Mouse (Mus musculus): ENCODE measurements around the gene Lsm12.
A peak's percentile ranks its signal among the peaks of the same experiment; 100 is the strongest.

The Lsm12 gene

DNA sequence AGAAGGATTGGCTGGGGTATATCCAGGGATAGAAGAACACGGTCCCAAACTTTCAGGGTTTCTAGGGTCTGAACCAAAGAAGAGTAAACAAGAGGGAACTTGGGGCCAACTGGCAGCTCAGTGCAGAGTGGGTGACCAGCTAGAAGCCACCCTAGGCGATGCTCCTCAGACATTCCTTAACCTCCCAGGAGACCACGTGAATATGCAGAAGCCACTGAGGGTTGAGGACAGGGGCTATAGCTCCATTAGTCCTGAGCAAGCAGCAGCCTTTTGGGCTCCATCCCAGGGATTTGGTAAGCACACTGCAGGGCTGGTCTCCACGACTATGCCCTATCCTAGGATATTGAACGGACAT, 31.8 kb upstream of the Lsm12 start:
- DNase-seq (ENCODE audit: low read depth in 1 of 2, low spot score in 2 of 2): no peak

DNA sequence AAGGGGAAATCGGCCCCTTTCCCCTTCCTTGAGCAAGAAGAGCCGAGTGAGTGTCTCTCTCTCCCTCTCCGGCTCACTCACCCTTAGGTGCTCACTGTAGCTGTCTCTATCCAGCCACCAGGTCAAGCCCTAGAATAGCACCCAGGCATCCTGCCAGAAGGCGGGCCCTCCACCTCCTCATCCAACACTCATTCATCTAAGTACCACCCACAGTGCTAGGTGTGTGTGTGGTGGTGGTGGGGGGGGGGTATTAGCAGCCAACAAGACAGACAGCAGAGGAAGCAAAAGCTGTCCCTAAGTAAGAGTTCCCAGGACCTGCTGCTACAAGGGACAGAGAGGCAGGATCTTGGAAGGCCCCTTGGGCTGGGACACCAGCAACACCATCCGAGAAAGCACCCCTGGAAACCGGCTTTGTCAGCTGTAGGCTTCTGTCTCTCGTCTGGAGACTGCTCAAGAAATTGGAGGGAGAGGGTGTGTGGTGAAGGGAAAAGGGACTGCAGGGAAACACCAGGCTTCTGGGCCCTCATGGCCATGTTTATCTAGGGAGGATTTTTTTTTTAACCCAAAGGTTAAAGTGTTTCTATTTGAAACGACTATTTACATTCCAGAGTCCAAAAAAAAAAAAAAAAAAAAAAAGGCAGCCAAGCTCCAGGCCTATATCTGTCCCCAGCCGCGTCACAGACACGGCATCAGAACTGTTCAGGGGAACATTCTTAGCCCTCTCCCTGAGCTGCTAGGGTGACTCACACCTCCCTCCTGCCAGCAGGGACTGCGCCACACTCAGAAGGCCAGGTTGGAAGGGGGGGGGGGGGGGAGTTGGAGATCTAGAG, 31.2 kb upstream of the Lsm12 start:
- DNase-seq (ENCODE audit: low read depth in 1 of 2, low spot score in 2 of 2): no peak

DNA sequence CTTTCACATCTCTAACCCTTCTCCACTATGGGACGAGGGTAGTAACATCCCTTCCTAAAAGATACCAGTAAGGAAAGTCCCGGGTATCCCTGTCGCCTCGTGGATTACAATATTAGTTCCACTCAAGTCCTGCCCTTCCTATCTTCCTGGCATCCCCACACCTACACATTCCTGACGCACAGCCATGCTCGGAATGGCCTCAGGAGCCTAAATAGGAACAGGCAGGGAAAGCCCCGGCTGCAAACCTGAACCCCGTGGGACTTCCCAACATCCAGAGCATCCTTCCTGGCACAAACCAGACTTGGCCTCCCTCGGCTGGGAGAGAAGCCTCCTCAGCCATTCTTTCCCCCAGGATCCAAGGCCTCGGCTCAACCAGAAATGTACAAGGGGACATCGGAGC, 30.4 kb upstream of the Lsm12 start:
- no peak for DNase-seq (ENCODE audit: low read depth in 1 of 2, low spot score in 2 of 2)

DNA sequence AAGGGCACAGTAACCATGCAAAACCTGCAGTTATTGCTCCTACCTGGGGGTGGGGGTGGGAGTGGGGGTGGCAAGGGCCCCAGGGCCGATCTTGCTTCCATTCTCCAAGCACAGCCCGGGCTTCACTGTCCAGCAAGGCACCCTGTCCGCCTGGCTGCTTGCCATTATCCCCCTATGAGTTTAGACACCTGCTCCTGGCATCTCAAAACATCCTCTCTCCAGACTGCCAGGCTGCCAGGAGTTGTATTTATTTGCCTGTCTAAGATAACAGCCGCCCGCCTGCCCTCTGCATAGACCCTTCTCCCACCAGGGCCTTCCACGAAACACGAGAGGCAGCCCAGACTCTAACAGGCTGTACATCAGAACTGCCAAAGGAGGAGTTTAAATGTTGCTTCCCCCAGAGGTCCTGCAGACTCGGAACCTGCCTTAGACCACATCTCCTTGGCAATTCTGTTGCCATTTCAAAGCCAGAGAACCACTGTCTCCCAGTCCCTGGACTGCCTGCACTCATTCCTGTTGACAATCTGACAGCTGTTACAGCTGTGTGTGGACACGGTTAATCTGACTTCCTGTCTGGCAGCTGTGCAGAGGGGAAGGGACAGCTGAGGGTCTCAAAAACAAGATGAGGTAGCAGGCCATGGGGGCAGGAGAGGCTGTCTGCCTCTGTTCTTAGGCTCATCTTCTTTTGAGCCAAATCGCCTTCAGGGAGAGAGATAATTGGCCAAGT, 29.5 kb upstream of the Lsm12 start:
- no peak for DNase-seq (ENCODE audit: low read depth in 1 of 2, low spot score in 2 of 2)

DNA sequence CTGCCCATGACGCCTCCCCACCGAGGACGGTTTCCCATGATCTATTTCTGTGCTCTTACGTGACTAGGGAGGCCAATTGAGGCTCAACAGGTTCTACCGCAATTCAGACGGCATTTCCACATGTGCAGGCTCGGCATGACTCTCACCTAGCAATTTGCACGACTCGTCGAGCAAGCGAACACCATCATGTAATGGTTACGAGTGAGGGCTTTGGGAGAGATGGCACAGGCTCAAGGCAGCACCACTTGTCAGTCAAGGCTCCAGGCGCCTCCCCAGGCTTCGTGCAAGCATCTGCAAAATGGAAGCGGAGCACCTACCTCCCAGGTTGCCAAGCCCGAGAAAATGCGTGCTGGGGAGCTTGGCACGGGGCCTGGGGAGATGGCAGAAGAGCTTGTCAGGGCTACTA, 26.8 kb upstream of the Lsm12 start:
- DNase-seq (ENCODE audit: low read depth in 1 of 2, low spot score in 2 of 2): no peak

DNA sequence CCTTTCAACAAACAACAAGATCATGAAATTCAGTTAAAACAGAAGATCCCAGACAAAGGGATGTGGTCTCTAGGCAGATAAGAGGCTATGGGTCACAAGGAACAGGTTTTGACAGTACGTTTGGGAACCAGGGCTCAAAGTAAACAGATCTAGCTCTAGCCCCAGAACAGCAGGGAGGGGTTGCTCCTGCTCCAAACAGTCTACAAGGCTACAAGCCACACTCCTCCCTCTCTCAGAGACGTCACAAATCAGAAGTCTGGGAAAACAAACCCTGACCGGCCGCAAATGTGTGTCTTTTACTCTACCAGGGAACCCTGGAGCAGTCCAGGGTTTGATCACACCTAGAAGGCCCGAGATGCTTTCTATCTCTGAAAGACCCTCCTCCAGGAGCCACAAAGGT, 25.9 kb upstream of the Lsm12 start:
- DNase-seq (ENCODE audit: low read depth in 1 of 2, low spot score in 2 of 2): no peak

DNA sequence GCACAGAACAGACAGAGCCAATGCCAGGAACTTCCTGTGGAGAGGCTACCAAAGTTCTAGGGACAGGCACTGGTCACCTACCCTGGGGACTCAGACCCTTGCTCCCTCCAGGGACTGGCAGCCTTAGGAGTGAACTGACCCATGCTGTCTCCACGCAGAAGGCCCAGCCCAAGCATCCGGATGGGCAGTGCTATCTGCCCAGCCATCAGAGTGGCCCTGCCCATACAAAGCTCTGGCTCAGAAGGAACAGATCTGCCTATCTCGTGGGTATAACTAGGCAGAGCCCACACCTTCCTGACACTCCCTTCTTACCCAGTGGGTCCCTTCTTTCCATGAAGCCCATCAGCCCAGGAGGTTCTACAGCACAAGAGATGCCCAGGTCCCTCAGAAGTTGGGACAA, 25.1 kb upstream of the Lsm12 start:
- no peak for DNase-seq (ENCODE audit: low read depth in 1 of 2, low spot score in 2 of 2)

DNA sequence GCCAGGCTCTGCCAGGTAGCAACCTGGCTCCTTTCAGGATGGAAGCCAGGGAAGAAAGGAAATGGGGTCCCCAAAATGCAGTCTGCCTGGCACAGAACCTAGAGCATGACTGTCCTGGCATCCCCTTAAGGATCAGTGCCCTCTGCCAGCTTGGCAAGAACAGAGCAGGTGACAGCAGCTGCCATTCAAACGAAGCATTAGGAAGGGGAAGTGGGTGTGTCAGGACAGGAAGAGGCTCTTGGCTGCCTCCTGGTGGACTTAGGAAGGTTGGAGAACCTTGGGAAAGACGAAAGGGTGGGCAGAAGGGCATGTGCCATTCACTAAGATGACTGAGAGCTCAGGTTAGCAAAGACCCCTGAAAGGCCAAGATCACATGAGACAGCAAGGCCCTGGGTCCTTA, 24.6 kb upstream of the Lsm12 start:
- no peak for DNase-seq (ENCODE audit: low read depth in 1 of 2, low spot score in 2 of 2)

DNA sequence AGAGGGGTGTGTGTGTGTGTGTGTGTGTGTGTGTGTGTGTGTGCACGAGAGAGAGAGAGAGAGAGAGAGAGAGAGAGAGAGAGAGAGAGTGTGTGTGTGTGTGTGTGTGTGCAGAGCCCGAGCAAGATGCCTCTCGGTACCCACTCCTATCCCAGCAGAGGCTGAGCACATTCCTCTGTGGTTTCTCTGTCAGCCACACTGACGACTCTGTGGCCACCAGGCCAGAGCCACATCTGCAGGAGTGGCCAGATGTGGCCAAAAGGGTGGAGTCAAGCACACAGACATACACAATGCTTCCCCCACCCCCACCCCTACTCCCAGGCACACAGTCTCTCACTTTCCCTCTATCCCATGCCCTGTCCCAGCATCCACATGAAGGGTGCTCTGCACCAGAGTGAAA, 23.8 kb upstream of the Lsm12 start:
- no peak for DNase-seq (ENCODE audit: low read depth in 1 of 2, low spot score in 2 of 2)

DNA sequence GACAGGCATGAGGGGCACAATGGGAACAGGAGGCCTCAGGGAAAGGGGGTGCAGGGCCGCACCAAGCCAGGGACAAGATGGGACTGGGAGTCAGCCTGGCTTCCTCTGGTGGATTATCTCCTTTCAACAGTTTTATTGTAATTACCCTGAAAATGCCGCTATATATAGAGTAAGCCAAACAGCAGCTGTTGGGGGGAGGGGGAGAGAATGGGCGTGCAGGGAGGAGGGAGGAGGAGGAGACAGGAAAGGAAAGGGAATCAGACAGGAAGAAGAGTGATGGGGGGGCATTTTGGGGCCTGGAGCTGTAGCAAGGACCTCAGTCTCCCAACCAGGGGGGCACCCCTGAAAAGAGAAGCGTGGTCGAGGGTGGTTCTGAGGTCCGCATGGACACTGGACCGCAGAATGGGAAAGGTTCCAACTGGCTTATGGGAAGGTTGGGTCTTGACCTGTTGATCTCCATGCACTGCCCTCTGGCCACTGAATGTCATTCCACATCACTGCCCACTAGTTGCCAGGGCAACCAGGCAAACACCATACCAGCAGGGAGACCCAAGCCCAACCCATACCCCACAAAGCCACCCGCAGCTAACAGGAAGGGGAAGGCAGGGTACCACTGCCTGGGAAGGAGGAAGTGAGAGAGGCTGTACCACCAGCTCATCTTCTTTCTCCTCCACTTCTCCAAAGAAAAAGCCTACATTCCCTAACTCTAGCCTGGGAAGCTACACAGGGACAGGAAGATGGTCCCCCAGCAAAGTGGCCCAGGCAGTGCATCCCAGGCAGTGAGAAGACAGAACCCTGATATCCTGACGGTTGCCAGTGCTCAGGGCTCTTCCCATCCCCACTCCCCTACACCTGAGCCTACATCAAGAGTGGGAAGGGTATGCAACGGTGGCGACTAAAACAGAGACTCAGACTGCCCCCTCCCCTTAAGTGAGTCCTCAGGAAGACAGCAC, 23.0 kb upstream of the Lsm12 start:
- no peak for DNase-seq (ENCODE audit: low read depth in 1 of 2, low spot score in 2 of 2)

DNA sequence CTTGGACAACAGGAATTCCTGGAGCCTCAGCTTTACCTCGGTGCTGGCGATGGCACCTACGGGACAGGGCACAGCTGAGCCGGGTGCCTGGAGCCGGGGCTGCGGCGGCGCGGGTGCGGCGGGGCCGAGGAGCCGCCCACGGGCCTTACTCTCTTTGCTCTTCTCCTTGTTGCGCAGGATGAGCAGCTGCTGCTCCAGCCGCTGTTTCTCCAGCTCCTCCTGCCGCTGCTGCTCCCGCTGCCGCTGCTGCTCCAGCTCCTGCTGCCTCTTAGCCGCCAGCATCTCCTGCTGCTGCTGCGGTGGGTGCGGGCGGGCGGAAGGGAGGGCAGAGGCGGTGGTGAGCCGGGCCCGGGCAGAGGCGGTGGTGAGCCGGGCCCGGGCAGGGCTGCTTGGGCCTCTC, 21.4 kb upstream of the Lsm12 start:
- no peak for DNase-seq (ENCODE audit: low read depth in 1 of 2, low spot score in 2 of 2)

DNA sequence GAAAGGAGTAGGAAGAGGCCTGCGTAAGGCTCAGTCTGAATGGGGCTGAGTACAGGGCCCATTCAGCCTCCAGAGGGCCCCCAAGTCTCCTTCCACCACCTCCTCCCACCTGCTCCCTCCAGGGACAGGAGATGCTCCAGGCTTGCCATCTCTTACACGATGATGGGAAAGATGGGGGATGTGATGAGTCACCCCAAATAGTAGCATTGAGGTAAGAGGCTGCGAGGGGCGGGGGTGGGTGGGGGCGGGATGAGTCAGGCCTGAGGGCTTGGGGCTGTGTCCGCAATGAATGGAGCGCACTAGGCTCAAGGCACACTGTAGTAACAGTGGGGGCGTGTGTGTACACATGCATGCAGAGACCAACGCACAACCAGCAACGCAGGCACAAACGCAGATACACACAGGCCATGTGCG, 16.3 kb upstream of the Lsm12 start:
- no peak for DNase-seq (ENCODE audit: low read depth in 1 of 2, low spot score in 2 of 2)

DNA sequence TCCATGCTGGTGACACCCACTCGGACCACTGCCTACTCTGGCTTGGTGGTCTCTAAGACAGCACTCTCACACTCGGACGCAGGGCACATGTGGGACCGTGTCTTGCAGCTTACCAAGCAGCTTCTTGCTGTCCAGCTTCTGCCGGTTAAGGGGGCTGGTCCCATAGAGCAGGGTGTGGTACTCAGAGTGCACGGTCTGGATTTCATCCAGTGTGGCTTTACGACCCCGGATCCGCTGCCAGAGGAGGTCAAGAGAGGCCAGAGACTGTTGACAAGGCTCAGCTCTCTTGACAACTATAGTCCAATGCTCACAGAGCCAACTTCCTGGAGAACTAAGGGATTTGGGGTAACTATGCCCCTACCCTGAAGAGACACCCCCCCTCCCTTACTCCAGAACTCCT, 14.8 kb upstream of the Lsm12 start:
- no peak for DNase-seq (ENCODE audit: low read depth in 1 of 2, low spot score in 2 of 2)

DNA sequence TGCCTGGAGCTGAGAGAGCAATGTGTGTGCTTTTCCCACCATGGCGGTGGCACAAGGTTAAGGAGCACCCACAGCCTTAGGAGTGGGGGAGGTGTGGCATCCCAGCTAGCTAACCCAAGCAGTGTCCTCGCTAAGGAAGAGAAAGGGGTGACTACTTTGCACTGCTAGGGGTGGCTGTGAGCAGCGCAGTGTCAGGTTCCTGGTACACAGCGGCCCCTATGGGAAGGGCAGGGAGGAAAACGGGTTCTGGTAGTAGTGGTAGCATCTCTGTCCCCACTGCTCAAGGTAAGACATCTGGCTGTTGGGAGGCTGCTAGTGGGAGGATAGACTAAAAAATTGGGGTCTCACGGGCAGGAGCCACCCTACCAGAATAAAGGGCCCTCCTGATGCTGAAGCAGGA, 13.1 kb upstream of the Lsm12 start:
- no peak for DNase-seq (ENCODE audit: low read depth in 1 of 2, low spot score in 2 of 2)

DNA sequence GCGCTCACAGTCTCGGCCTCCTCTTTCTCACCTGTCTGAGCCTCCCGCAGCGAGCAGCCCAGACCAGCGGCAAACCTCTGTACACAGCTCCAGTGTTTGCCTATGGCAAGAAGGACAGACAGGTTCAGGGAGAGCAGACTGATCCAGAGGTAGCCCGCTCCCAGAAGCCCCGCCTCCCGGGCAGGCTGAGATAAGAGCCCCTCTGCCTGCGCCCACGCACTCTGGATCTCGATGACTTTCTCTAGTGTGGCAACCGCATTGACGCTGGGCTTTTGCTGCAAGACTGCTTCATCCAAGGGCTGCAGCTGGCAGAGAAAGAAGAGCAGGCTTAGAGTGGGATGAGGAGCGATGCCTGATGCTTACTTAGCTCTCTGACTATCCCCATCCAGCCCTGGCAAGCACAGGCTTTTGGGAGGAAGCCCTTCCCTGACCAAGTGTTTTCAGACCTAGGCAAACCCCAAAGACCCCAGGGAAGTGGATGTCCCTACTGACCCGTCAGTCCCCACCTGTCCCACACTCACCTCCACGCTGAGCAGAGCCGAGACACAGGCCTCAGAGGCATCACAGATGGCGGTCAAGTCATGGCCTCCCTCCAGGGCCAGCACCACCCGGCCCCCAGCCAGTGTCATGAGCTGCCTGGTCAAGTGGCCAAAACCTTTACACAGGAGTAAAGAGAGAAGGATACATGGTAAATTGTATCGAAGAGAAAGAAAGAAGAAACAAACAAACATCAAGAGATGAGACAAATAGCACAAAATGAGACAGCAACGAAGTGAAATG, 11.1 kb upstream of the Lsm12 start:
- no peak for DNase-seq (ENCODE audit: low read depth in 1 of 2, low spot score in 2 of 2)

DNA sequence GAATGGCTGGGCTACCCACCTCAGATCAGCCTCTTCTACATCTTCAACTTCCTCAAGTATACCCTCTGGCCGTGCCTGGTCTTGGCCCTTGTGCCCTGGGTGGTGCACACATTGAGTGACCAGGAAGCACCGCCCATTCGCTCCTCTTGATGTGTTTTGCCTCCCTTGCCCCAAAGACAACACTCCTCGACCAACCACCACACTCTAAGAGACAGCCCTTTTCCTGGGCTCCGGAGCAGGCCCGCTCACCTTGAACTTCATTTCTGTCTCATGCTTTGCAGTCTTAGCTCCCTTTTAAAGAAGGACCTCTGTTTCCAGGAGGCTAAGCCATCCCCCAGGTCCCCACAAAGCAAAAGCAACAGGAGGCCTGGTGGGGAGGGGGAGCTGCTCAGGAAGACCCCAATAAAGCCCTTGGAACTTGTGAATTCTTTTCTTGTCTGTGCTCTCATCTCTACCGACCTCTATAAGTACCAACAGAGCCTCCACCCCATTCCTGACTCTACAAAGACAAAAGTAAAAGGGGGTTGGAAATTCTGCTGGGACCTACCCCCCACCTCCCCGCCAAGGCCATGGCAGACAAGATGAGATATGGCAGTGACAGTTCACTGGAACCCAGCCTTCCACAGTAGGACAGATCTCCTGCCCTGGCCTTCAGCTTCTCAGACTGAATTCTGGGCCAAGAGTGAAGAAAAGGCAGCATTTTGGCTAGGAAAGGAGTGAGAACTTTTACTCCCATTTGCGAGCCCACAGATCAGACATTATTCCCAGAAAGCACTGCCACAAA, 8.8 kb upstream of the Lsm12 start:
- DNase-seq (ENCODE audit: low read depth in 1 of 2, low spot score in 2 of 2): no peak

DNA sequence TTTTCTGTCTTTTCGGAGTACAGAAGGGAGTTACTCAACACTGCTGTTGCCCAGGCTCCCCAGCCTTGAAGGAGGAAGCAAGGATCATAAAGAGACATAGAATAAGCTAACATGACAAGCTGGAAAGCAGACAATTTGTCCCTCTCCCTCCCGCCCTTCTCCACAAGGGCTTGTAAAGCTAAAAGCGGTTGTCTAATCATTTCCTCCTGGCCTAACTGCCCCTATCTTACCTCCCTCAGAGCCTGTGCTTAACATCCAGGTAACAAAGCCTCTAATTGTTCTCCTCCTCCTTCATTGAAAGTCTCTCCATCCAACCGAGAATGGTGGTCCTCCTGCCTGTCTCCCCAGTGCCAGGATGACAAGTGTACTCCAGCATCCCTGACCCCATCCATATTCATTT, 5.8 kb upstream of the Lsm12 start:
- no peak for DNase-seq (ENCODE audit: low read depth in 1 of 2, low spot score in 2 of 2)

DNA sequence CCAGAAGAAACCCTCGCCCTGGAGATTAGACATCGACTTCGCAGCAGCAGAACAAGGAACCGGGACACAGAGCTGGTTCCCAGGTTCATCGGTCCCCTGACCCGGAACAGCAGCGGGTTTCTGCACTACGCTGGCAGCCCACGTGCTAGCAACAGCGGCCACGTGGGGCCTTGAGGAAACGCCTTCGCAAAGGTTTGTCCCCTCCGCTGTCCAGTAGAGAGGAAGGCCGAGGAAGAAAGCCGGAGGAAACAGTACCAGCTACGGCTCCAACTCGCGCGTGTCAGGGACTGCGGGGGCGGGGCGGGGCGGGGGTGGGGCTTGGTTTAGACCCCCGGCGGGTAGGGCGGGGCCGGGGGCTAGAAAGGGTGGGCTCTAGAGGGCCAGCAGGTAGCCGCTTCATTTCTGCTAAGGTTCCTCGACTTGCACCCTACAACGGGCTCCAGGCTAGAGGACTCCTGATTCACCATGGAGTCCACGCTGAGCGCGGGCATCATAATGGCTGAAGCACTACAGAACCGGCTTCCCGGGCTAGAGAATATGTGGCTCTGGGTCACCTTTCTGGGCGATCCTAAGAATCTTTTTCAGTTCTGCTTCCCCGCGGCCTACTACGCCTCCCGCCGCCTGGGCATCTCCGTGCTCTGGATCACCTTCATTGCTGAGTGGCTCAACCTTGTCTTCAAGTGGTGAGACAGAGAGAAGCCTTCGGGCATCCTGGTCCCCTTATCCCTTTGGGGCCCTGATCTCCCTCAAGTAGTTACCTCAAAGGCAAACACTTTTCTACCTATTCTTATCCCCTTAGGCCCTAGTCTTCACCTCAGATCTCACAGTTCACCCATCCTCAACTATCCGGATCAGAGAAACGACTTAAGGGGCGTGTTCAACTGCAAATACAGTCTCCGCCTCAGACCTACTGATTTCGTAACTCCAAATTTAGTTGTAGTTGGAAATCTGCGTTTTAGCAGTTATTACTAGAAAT, 4.7 kb upstream of the Lsm12 start, which contains the start of gene G6pc3:
Gene G6pc3, plus strand, starts transcription at position 160 of the 976 bp plus-strand sequence.
- peak; percentile 59 to 75 for DNase-seq (ENCODE audit: low read depth in 1 of 2, low spot score in 2 of 2)

DNA sequence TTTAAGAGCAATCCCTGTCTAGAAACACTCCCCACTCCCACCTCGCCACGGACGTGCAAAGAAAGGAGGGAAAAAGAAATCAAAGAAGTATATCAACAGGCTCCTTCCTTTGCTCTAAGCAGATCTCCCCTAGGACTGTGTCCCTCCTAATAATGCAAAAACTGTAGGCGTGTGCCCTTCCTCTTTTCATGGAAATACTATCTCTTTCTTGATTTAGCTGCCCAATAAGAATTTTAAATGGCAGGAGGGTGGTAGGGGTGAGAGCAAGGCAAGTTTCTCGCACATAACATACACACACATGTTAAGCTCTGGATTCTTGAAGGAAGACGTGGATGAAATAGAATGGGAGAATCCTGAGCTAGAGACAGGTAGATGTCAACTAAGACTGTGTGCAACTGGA, 3.9 kb upstream of the Lsm12 start:
- DNase-seq (ENCODE audit: low read depth in 1 of 2, low spot score in 2 of 2): no peak
